Mouse (Mus musculus): ENCODE data around the gene Frmd6. TPM values are rescaled to one million over a fixed set of nuclear protein-coding genes. Genes with fewer than 3 reads are reported as not detected.

The Frmd6 gene
- polyA plus RNA-seq, 1 experiment from 2014 or later: 34.9 TPM

DNA sequence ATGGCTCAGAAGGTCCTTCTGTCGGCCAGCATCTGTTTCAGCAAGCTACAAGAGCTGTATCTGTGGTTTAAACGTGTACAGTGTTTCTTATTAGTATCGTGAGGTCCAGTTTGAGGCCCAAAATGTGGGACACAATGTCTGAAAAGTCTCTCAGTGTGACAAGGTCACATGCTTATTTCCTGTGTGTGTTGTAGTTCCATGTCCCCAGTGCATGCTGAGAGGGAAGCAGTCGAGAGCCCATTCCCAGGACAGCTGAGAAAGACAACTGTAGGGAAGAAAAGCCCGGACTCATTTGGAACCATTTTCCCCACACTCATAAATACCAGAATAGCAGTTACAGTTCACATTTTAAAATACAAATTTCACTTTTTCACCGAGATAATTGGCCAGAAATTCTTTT lies 13.5 kb upstream of the Frmd6 start:
- Histone ChIP-seq H3K27ac (peak overlapping the region; percentile 83), H3K27me3 (no peaks in the 10 kb centered on the region), H3K36me3 (no peaks in the 10 kb centered on the region), H3K9me3 (no peaks in the 10 kb centered on the region), H3K4me1 (peaks cover 21% of the 10 kb centered on the region), H3K9ac (no peak overlapping the region), H3K4me2 (0 out of 2 replicates have a peak overlapping the region, but pooled peaks have one; percentile 11), H3K4me3 (no peak overlapping the region)
- peak; percentile 77; the same call in 1 of the 2 replicates for ATAC-seq (ENCODE audit: borderline replicate concordance, extremely low read depth, low FRiP score, low TSS enrichment)
- 29% methylated on average over 6 of the region's 6 CpGs for WGBS

DNA sequence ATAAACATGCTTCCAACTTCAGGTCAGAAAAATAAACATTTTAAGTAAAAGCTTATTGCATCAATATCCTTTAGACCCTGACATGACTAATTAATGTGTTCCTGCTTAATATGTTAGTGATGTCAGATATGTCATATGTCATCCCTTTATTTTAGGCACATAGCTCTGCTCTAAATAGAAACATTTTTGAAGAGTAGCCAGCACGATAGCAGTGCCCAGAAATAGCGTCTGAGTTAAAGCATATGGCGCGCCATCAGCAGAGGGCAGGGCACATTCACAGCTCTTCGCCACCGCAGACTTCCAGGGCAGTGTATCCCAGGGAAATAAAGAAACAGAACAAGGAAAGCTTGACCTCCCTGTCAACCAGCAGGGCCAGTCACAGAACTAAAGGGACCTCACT lies 13.1 kb upstream of the Frmd6 start:
- WGBS: 31% methylated on average over 6 of the region's 6 CpGs
- H3K9me3 ChIP-seq: no peaks in the 10 kb centered on the region
- ATAC-seq (ENCODE audit: borderline replicate concordance, extremely low read depth, low FRiP score, low TSS enrichment): peak; percentile 88; the same call in 1 of the 2 replicates
- no peak overlapping the region for H3K9ac ChIP-seq
- H3K27me3 ChIP-seq: no peaks in the 10 kb centered on the region
- H3K4me2 ChIP-seq: no peak overlapping the region
- H3K4me3 ChIP-seq: no peak overlapping the region
- peak overlapping the region; percentile 15 for H3K27ac ChIP-seq
- H3K36me3 ChIP-seq: no peaks in the 10 kb centered on the region
- peaks cover 21% of the 10 kb centered on the region for H3K4me1 ChIP-seq

DNA sequence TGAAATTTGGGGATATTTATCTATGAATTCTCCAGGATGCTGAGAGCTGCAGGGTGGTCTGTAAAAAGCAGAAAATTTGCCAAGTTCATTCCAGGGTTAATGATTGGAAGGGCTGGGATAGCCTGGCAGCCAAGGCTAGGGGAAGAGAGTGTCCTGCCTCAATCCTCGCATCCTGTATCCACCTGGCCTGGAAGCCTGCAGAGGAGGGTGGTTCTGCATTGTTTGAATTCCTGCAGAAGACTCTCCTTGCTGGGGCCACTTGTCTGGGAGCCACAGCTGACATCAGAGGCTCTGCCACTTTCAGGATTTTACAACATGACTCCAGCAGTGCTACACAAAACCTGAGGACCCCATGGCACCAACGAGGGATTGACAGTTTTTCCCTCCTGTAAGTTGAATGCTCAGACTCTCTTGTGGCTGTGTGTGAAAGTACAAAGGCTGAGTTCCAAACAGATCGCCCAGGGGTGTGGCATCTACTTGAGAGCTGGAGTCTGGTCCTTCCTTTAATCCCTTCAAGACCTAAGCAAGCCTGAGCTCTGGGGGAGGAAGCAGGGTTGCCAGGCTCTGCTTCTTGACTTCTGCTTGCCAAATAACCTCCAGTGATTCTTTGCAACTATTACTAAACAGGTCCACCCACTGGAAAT lies 12.4 kb upstream of the Frmd6 start:
- peak; percentile 16; the same call in 1 of the 2 replicates for ATAC-seq (ENCODE audit: borderline replicate concordance, extremely low read depth, low FRiP score, low TSS enrichment)
- Histone ChIP-seq H3K27me3 (no peaks in the 10 kb centered on the region), H3K4me3 (no peak overlapping the region), H3K9ac (no peak overlapping the region), H3K36me3 (no peaks in the 10 kb centered on the region), H3K4me1 (peaks cover 21% of the 10 kb centered on the region), H3K27ac (peak overlapping the region; percentile 15), H3K9me3 (no peaks in the 10 kb centered on the region), H3K4me2 (no peak overlapping the region)
- WGBS: 18% methylated on average over 3 of the region's 3 CpGs

DNA sequence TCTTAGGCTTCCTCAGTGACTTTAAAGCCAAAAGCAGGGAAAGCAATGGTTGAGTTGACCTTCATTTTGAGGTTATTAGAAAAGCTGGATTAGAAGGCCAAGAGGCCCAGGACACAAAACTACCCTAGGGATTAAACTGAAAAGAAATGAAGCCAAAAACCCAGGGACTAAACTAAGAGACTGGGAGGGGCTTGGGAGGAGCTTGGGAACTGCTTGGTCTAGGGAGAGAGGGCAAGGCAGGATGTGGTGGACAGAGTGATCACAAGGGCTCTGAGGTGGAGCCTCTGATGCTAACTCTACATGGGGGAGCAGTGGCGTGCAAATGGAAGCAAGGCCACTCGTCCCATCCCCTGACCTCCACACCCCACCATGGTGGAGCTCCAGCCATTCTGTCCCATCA lies 8.6 kb upstream of the Frmd6 start:
- Histone ChIP-seq H3K36me3 (no peaks in the 10 kb centered on the region), H3K4me3 (no peak overlapping the region), H3K9ac (no peak overlapping the region), H3K27me3 (no peaks in the 10 kb centered on the region), H3K4me1 (peaks cover 12% of the 10 kb centered on the region), H3K9me3 (no peaks in the 10 kb centered on the region), H3K27ac (no peak overlapping the region), H3K4me2 (no peak overlapping the region)
- ATAC-seq (ENCODE audit: borderline replicate concordance, extremely low read depth, low FRiP score, low TSS enrichment): no peak
- 84% methylated on average over 2 of the region's 2 CpGs for WGBS

DNA sequence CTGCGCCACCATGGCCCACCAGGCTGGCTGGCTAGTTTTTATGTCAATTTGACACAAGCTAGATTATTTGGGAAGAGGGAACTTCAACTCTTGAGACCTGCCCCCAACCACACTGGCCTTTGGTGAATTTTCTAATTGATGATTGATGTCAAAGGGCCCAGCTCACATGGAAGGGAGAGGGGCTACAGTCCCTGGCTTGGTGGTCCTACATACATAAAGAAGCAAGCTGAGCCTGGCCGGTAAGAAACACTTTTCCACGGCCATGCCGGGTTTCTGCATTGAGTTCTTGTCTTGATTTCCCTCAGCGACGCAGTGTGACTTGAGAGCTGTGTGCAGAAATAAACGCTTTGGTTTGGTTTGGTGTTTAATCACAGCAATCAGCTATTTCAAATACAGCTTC lies 1.3 kb upstream of the Frmd6 start:
- Histone ChIP-seq H3K4me2 (peak overlapping the region; percentile 61; the same call in 1 of the 2 replicates), H3K4me3 (peak overlapping the region; percentile 91), H3K27me3 (no peaks in the 10 kb centered on the region), H3K9ac (no peak overlapping the region), H3K36me3 (no peaks in the 10 kb centered on the region), H3K4me1 (peaks cover 14% of the 10 kb centered on the region; the same call in 1 of the 2 replicates), H3K9me3 (no peaks in the 10 kb centered on the region), H3K27ac (peak overlapping the region; percentile 92; the same call in 1 of the 2 replicates)
- 48% methylated on average over 7 of the region's 7 CpGs for WGBS
- no peak for ATAC-seq (ENCODE audit: borderline replicate concordance, extremely low read depth, low FRiP score, low TSS enrichment)

DNA sequence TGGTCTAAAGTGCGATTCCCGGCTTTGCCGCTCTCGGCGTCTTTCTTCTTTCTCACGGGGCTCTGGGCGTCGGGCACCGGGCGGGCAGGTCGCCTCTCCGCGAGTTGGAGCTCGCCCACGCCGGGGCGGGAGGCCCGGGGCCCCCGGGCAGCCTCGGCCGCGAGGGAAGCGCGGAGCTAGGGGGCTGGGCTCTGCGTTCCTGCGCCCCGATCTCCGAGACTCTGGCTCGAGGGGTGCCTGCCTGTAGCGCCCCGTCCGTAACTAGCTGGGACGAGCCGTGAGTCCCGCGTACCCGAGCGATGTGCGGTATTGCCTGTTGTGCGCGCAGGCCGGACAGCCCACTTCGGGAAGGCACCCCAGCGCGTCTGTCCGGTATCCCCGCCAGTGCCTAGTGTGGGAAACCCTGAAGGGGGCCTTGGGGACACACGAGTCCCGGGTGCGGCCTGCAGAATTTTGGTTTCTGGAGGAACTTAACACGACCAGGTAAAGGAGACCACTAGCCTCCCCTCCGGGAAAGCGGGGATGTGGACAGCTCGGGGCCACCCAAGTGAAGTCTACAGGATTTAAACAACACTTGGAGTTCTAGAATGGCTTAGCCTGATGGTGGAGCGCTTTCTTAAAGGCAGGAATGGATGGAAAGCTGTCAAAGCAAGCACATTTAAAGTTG lies 470 bp downstream of the Frmd6 start:
- Histone ChIP-seq H3K27me3 (no peaks in the 10 kb centered on the region), H3K4me2 (peak overlapping the region; percentile 77), H3K4me3 (peak overlapping the region; percentile 91), H3K4me1 (peaks cover 25% of the 10 kb centered on the region; the same call in 1 of the 2 replicates), H3K9ac (peak overlapping the region; percentile 95), H3K27ac (peak overlapping the region; percentile 100), H3K36me3 (no peaks in the 10 kb centered on the region), H3K9me3 (no peaks in the 10 kb centered on the region)
- ATAC-seq (ENCODE audit: borderline replicate concordance, extremely low read depth, low FRiP score, low TSS enrichment): peak; percentile 57
- 2% methylated on average over 49 of the region's 55 CpGs for WGBS

DNA sequence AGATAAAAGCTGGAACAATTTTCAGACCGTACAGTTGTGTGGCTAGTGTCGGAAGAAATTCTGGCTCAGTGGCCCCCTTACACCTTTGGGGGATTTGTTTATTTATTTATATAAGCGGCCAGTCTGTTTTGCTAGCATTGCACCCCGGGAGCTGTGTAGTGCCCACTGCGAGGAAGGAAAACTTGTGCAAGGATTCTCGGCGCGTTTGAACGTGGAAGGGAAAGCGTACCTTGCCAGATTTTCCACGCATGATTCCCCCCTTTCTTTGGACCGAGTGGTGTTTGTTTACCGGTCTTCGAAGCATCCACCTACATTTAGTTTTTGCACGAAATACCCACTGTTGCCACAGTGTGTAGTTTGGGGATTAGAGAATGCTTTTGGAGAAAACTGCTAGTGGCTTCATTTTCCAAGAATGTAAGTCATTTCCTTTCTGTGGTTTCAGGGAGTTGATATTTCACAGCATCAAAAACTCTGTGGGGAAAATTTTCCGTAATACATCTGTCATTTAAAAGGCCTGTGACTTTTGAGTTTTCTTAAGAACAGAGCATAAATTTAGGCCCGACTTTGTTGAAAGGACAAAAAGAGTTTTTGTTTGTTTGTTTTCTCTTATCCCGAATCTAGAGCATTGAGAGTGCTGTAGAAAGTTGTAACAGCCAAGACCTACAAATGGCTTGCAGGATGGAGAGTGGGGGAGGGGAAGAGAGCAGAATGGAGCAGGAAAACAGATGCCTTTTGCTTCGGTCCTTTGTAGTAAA lies 1.2 kb downstream of the Frmd6 start:
- Histone ChIP-seq H3K4me1 (peaks cover 25% of the 10 kb centered on the region; the same call in 1 of the 2 replicates), H3K9me3 (no peaks in the 10 kb centered on the region), H3K36me3 (no peaks in the 10 kb centered on the region), H3K27ac (peak overlapping the region; percentile 100), H3K4me3 (peak overlapping the region; percentile 91), H3K4me2 (peak overlapping the region; percentile 77), H3K27me3 (no peaks in the 10 kb centered on the region), H3K9ac (peak overlapping the region; percentile 95)
- under 1% methylated on average over 19 of the region's 19 CpGs for WGBS
- ATAC-seq (ENCODE audit: borderline replicate concordance, extremely low read depth, low FRiP score, low TSS enrichment): no peak

DNA sequence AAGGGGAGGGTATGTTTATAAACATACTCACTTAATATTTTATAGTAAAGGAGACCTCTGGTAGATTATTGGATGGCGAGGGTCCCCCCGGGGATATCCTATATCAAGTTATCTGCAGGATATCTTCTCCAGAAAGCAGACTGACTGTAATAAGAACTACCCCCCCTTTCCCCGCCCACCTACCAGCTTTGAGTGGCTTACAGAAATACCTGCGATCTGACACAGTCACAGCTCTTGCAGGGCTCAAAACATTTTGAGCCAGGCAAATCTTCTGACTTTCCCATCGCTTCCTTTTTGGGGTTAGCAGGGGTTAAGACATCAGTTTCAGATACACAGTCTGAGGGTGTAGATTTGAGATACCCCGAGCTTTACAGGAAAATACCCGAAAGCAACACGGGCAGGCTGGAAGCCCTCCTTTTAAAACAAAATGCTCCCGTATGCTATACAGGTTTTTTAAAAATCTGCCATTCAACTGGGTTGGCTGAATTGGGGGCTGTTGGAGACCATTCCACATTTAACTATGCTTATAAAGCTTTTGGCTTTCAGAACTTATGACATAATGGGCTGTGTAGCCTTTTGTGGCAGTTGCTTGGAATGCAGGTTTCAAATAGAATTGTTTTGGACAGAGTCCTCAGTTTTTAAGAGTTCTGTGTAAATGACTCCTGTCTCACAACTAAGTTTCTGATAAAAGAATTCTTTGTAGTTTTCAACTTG lies 2.0 kb downstream of the Frmd6 start:
- no peak overlapping the region for H3K27ac ChIP-seq
- WGBS: 9% methylated on average over 9 of the region's 9 CpGs
- no peaks in the 10 kb centered on the region for H3K9me3 ChIP-seq
- no peaks in the 10 kb centered on the region for H3K27me3 ChIP-seq
- peaks cover 28% of the 10 kb centered on the region; the same call in 1 of the 2 replicates for H3K4me1 ChIP-seq
- H3K36me3 ChIP-seq: no peaks in the 10 kb centered on the region
- peak overlapping the region; percentile 91 for H3K4me3 ChIP-seq
- peak overlapping the region; percentile 77 for H3K4me2 ChIP-seq
- H3K9ac ChIP-seq: peak overlapping the region; percentile 6; the same call in 1 of the 2 replicates
- no peak for ATAC-seq (ENCODE audit: borderline replicate concordance, extremely low read depth, low FRiP score, low TSS enrichment)

DNA sequence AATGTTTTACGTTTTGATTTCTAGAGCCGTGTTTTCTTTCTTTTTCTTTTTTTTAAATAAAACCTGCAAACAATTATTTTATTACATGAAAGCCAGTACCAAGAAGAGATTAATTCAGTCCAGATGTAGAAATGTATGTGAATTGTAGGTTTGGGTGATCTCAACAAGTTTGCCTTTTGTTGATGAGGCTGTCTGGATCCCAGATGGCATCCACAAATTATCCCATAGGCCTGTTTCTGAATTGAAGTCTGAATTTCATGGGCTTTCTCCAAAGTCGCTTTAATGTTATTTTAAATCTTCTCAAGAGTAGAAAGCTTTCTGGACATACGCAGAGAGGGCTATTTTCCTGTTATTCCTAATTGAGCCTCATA lies 2.6 kb downstream of the Frmd6 start:
- H3K9ac ChIP-seq: no peak overlapping the region
- ATAC-seq (ENCODE audit: borderline replicate concordance, extremely low read depth, low FRiP score, low TSS enrichment): no peak
- WGBS: 59% methylated on average over 4 of the region's 4 CpGs
- peak overlapping the region; percentile 77; the same call in 1 of the 2 replicates for H3K4me2 ChIP-seq
- no peak overlapping the region for H3K27ac ChIP-seq
- no peaks in the 10 kb centered on the region for H3K9me3 ChIP-seq
- no peaks in the 10 kb centered on the region for H3K36me3 ChIP-seq
- no peak overlapping the region for H3K4me3 ChIP-seq
- no peaks in the 10 kb centered on the region for H3K27me3 ChIP-seq
- peaks cover 31% of the 10 kb centered on the region; the same call in 1 of the 2 replicates for H3K4me1 ChIP-seq

DNA sequence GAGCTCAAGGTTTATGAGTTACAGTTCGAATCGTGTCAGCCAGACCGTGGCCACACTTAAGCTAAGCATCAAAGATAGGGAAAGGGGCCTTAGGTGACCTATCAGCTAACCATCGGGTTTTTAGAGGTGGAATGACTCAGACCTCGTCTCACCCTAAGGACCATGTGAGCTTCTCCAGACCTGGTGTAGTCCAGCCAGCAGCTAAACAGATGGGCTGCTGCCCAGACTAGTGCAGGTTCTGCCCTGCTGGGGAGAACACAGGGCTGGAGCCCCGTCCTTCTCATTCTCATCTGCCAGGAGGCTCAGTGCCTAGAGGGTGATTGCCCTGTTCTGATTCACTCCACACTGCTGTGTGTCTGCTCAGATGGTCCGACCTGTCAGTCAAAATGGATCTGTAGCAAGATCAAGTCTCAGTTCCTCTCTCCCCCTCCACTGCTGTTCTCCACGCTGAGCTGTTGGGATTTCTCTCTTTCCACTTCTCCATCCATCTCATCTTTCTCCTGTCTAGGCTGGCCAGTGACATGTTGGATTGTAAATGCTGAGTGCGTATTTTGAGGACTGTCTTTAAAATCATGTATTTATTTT lies 5.8 kb downstream of the Frmd6 start:
- ATAC-seq (ENCODE audit: borderline replicate concordance, extremely low read depth, low FRiP score, low TSS enrichment): no peak
- H3K4me1 ChIP-seq: peaks cover 42% of the 10 kb centered on the region
- 62% methylated on average over 9 of the region's 9 CpGs for WGBS

More for the DNA sequence above, 5.8 kb downstream of the Frmd6 start:
- H3K27ac ChIP-seq: no peak overlapping the region
- no peak overlapping the region for H3K4me2 ChIP-seq
- no peaks in the 10 kb centered on the region for H3K9me3 ChIP-seq
- no peaks in the 10 kb centered on the region for H3K36me3 ChIP-seq
- no peak overlapping the region for H3K4me3 ChIP-seq
- H3K27me3 ChIP-seq: no peaks in the 10 kb centered on the region
- H3K9ac ChIP-seq: no peak overlapping the region
